Mouse (Mus musculus) cerebellum, adult 2 months (tissue): ENCODE results near the gene Bdkrb2.

Experiments
- CTCF ChIP-seq: fragments of 200-500 bp; IDR thresholded peaks from 2 replicates; pipeline ENCODE4 v1.5.1; 2011; ENCODE audit warnings: low read depth, mild to moderate bottlenecking, control low read depth, low read length, moderate library complexity, borderline replicate concordance; ENCODE audit not compliant: insufficient read depth
- POLR2A ChIP-seq: fragments of 200-500 bp; IDR thresholded peaks from 2 replicates; pipeline ENCODE4 v1.6.1; 2011; ENCODE audit warnings: low read length, control low read depth, borderline replicate concordance; ENCODE audit not compliant: insufficient read depth

DNA sequence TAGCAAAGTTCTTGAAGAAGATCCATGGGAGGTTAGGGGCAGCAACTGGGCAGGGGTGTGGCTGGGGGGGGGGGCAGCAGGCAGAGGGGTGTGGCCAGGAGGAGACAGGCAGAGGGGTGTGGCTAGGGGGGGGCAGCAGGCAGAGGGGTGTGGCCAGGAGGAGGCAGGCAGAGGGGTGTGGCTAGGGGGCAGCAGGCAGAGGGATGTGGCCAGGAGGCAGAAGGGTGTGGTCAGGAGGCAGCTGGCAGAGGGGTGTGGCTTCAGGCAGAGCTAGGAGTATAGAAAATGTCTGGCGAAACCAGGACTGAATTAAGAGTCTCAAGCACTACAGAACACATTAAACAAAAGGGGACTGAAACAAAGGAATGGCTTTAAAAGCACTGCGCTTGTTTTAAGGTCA, 20.5 kb downstream of the Bdkrb2 start:
- TF ChIP-seq POLR2A (no peak), CTCF (no peak)
